Mouse (Mus musculus): ENCODE data around the gene Sdhd.

DNA sequence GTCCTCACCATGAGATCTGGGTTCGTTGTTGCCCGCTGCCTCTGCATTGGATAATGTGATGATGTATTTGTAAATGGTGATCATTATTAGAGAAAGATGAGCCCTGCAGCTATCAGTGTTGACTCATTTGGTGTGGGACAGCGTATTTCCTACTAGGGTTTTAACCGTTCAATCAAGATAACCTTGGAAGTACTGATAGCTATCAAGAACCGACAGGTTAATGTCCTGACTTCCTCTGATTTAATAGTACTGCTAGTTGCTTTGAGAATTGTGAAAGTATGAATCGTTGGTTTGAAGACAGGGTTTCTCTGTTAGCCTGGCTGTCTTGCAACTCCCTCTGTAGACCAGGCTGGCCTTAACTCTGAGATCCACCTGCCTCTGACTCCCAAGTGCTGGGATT lies 726 bp upstream of the Sdhd start:
- no peak; a peak in 1 of 4 replicates for TF ChIP-seq POLR2A (IDR thresholded peaks at IDR 0.05; ENCODE audit: control insufficient read depth in 1 of 2, insufficient read depth in 1 of 2, low read depth in 1 of 2, low read length in 2 of 2, poor library complexity in 1 of 2)
- TF ChIP-seq KAT2A (conservative IDR thresholded peaks at IDR 0.05; ENCODE audit: low read depth, low read length) = no peak
- TF ChIP-seq ZMIZ1 (IDR thresholded peaks at IDR 0.05; ENCODE audit: low read depth, low read length) = no peak
- no peak for TF ChIP-seq MAX (IDR thresholded peaks at IDR 0.05; ENCODE audit: low read length)

Measured in MEL (cell line).